Mouse (Mus musculus) ES-CJ7 (cell line): Measurements from ENCODE around the gene Celf2.

Source experiments
- DNase-seq: peaks from one replicate; pipeline ENCODE4 v3.0.0; 2011; ENCODE audit warnings: low read depth, low spot score

Celf2 gene

DNA sequence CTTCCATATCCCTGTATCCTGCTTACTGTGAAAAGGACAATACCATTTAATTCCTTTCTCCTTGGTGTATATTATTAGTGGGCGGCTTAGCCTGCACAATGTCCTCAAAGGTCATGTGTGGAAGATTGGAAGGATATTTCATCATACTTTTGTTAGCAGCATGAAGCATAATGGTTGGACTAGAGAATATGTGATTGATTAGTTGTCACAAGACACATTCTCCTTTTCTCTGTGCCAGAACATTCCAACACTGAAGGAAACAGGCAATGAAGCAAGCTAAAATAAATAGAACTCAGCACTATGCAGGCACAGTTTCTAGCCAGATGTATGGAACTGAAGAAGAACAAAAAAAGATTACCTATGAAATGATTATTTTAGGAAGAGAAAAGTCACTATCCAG is 482.6 kb downstream of the Celf2 start:
- DNase-seq, result no peak

DNA sequence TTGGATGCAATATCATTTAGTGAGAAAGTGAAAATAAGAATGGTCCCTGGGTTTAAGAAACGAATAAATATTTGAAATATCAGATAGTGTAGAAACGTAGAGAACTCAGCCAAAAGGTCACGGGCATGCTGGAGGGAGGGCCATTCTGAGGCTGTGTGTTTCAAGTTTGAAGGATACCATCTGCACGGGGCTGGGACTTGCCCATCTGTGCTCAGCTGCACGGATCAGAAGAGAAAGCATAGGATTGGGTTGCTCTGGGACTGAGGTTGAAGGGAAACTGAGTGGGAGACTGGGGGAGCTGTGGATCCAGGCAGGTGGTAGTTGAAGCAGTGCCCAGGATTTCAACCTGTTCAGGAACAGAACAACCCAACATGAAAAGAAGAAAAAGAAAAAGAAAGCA is 483.8 kb downstream of the Celf2 start:
- DNase-seq, result no peak

DNA sequence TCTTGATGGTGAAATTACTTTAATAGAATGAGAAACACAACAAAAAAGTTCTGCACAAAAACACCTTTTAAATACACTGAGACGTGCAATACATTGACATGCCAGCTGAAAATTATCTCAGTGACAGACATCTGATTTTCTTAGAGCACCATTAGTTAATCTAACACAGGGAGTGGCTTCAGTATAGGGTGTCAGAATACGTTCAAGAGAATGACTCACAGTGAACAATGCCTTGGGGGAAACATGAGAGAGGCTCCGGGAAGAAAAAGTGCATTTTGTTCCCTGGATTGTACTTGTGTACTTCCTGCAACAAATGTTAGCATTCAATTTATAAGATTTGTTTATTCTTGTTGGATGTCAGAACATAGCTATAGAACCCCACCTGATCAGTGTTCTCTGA is 487.2 kb downstream of the Celf2 start:
- DNase-seq, result no peak

DNA sequence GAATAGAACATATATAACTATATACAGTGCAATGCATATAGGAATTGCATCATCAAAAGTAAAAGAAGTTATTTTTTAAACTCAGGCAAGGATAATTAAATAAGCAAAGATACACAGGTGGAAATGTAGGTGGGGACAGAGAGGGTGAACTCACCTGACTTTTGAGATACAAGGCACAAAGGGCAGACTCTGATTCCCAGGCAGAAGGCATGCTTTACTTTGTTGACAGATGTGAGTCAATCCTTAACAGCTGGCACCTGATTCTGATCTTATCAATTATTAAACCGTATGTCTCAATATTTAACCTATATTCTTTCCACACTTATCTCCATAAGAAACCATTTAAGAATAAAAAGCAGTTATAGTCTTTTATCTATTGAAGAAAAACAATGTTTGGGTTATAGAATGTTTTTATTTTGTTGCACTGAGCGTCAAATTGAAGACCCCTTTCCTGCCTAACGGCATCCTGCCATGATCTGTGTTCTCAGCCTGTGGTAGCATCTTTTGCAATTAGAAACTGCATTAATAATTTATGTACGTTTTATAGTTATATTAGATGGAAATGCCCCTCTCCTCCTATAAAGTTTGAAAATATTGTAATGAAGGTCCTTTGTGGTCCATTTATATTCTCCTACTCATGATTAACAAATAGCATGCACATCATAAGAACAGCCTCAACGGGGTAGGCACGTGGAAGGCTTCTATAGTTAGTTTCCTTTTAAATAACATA is 491.8 kb downstream of the Celf2 start:
- no peak for DNase-seq

DNA sequence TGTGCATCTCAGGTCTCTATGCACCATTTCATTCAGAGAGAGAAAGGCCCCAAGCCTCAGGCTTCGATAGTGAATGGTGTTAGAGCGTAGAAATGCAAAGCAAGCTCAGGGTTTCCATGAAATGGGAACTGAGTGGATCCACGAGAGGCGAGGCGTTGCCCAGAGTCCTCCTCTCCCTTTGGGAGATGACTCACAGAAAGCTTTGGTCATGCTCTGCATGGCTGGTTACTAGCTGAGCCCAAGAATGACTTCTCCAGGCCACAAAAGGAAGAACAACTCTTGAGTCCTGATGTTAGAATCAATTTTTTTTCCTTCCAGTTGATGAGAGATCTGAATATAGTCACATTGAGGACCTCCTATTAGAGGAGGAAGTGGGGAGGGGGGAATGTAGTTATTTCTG is 496.2 kb downstream of the Celf2 start:
- no peak for DNase-seq

DNA sequence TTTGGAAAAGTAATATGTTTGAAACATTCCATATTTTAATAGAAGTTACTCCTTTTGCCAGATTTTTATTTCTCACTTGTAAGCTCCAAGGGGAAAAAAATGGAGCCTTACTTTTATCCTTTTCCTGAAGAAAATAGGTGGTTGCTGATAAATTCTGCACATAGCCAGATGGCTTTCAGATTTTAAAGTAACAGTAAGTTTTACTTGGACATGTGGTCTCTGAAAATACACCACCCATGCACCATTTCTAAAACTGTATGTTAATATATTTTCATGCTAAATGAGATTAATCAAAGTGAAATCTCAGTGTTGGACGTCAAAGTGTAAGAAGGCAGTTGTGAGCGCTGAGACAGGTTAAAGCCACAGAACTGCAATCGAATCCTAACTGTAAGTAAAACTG is 502.5 kb downstream of the Celf2 start:
- DNase-seq, result no peak

DNA sequence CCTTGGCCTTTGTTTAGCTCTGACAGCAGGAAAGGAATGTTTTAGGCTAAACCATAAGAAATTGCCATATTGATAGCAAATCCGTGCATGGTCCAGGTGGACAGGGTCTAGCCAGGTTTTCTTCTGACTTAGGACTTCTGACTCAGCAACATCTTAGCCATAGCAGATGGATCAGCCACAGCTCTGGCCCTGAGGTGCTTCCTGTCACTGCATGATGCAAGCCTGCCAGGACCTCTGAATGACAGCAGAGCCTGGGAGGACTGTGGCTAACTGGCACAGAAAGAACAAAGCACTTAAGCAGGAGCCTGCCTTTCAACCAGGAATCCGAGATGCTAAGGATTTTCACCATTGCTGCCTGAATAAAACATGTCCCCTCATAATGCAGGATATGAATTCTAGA is 507.4 kb downstream of the Celf2 start:
- no peak for DNase-seq

DNA sequence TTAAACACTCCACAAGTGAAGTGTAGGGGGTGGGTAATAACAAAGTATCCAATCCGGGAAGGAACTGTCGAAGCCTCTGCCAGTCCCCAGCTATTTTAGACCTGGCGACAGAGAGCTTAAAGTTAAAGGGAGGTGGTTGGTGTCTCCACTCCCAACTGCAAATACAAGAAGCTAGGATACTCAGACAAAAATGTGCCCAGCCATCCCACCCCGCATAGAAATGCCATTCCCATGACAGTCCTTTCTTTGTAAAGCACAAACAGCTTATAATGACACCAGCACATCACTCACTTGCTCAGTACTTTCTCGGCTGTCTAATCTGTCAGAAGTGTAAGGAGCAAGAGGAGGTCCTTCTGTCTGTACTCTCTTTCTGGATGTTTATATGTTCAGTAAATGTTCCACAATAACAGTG is 518.3 kb downstream of the Celf2 start:
- DNase-seq, result no peak

DNA sequence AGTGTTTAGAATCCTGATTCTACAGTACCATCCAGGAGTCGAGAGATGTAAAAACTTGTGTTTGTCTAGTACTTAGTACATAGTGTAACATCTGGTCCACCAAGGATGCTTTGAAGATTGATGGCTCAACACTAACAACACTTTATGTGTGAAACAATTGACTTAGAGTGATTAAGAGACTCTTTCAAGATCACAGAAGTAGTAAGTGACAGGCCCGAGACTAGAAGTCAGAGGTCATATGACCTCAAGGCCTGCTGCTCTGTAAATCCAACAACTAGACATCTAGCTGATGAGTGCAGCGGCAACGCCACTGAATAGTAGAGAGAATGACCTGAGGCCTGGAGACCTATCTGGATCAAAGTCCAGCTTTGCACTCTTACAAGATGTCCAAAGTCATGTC is 523.7 kb downstream of the Celf2 start:
- DNase-seq, result no peak

DNA sequence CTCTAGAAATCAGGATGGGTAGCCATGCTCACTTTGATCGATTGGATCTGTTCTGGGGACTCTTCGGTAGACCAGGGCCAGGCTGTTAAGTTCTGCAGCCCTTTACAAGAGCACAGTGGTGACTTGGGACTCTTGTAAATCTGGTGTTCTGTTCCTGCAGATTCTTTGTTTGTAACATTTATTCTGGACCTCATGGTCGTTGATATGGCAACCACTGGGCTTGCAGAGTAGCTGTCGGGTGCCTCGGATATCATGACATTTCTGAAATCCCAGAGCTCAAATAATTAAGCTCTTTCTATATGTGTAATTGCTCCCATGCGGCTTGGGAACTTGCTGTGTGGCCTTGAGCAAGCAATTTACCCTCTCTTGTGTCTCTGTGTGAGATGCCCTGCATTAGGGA is 525.5 kb downstream of the Celf2 start:
- no peak for DNase-seq

DNA sequence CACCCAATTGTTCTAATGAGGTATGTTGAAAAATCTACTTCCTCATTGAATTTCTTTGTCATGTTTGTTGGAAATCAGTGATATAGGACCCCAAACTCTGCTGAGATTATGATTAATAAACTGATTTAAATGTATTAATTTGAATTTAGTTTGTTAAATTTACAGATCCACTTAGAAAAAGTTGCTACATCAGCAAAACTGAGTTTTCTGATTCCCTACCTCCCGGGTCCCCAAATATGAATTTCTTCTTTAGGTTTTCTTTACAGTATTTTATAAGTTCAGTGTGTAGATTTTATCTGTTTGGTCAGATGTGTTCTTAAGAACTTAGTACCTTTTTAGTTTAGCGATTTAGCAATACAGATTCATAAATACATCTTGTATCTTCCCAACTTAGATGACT is 533.1 kb downstream of the Celf2 start:
- DNase-seq, result no peak

DNA sequence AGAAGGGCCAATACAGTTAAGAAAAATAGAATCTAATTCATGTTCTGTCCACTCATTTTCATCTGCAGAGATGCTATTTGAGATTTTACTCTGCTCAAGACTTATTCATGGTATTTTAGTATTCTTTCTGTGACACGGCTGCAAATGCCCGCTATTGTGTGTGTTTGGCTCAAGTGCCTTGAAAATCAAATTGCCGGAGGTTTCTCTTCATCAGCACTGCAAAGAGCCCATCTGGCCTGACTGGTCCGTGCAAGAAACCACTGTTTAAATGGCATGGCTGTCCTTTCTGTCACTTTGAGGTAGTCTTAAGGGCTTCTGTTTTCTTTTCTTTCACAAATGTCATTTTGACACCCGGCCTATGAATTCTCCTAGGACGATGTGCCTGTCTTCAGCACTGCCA is 540.1 kb downstream of the Celf2 start:
- no peak for DNase-seq

DNA sequence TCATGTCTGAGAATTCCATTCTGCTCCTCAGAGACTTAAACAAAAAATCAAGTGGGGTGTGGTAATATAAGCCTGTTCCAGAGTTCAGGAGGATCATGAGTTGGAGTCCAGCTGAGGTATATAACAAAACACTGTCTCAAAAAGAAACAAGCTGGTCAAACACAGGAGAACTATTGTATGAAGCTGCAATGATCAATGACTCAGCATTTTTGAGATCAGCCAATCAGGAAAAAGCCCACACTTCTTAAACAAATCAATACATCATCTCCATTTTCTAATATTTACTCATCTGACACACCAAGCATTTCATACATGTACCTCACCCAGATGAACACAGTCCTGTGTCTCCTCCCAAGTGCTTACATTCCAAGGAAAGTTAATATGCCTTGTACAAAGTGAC is 544.1 kb downstream of the Celf2 start:
- no peak for DNase-seq

DNA sequence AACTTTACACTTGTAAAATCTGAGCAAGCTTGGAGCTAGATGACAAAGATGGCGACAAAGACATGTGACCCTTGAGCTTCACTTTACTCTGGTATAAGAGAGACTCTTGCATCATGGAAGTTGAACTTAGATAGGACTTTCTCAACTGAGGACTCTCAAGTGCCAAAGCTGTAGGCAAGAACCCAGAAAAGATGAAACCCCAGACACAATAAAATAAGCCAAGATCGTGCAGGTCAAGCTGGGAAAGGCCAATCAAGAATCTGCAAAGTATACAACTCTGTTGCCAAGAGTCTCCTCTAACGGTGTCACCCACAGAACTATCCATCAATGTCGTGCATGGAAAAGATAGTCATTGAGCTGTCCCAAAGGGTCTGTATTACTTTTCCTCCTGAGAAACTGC is 558.7 kb downstream of the Celf2 start:
- DNase-seq, result no peak

DNA sequence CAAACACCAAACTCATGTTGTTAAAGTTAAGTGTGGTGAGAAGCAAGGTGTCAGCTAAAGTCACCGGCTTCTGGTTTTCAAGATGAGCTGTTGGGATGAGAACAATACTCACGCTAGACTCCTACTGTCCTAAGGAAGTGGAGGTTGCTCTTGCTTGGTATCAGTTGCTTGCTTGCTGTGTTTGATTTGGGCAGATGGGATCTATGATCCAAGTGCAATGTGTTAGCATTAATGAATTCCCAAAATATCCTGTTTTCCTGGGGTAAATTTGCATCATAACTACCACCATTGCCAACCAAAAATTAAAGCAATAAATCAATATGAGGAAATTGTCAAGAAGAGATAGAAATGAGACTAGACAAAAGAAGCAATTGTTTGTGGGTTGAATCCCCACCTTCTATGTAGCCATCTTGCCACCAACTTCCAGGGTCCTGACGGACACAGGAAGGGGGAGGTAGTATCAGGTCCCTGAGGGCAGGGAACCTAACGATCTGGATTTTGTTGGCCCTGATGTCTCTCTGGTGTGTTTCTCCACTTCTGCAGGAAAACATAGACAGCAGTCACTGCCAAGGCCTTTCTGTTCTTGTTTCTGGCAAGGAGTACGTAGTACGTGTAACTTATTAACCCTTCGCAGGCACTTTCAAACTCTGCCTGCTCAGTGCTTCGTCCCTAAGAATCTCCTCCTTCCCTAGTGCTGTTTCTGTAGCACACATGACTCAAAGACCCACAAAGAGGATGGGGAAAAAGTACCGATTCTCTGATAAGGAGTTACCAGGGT is 563.5 kb downstream of the Celf2 start:
- DNase-seq, result no peak

DNA sequence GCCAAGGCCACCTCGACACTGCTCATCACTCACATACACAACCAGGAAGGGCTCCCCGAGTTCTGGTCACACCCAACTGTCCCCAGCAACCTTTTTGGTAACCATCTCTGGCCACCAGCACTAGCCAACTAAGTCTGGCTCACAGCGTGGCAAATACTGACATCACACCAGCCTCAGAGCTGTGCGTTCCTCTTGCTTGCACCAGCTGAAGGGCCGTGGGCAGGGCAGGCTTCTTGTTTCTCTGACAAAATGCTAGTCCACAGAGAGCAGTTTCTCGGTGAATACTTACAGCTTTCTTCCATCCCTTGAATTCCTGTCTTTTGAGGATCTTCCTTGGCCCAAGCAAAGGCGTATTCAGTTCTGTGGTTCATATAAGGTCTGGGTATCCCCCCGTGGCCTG is 565.7 kb downstream of the Celf2 start:
- no peak for DNase-seq

DNA sequence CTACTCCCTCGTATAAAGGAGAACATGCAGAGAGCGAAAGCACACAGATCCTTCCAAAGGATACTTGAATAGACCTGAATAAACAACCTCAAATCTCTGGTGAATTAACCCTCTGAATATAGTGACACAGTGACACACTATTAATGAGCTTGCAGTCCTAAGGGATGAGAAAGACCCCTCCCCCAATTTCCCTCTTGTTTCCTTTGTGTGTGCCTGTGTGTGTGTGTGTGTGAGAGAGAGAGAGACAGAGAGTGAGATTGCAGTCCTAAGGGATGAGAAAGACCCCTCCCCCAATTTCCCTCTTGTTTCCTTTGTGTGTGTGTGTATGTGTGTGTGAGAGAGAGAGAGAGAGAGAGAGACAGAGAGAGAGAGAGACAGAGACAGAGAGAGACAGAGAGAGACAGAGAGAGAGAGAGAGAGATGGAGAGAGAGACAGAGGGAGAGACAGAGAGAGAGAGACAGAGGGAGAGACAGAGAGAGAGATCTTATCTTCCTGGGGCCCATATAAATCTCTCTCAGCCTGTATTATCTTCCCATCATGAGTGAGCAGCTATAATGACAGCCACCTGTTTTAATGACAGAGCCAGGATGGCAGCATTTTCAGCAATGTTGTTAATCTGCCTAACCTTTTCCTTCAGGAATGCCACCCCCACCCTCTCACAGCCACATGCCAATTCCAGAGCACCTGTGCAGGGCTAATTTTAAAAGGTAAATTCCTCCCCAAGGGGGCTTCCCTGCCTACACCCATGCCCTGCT is 566.5 kb downstream of the Celf2 start:
- no peak for DNase-seq

DNA sequence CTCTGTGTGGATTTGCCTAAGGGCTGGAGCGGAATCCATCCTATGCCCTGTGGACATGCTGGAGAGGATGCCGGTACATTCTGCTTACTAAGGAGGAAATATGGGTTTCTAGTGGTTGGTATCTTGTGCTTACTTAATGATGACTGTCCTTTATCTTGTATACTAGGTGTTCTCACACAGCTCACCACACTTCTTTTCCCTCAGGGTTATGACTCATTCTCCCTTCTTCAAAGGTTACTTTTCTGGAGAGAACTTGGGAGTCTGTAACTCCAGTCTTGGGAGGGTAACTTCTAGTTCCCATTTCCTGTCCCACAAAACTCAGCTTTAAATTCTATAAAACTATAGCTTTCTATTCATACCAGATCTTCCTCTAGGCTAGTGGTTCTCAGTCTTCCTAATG is 570.2 kb downstream of the Celf2 start:
- DNase-seq, result no peak

DNA sequence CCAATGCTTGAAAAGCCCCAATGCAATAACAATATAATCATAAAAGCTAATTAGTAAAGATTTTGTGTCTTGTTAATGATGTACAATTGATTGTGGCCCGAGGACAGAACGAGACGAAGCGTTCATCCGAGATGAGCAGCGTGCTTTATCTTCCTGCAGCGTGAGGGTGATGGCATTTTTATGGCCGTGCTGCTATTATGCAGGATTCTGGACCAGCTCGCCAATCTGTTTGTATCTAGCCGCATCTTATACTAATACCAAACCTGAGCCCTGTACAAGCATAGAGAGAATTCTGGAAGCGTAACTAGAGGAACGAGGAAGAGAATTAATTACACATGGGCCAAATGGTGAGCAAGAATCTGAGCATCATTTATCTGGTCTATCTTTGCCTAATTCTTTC is 576.2 kb downstream of the Celf2 start:
- DNase-seq, result no peak

DNA sequence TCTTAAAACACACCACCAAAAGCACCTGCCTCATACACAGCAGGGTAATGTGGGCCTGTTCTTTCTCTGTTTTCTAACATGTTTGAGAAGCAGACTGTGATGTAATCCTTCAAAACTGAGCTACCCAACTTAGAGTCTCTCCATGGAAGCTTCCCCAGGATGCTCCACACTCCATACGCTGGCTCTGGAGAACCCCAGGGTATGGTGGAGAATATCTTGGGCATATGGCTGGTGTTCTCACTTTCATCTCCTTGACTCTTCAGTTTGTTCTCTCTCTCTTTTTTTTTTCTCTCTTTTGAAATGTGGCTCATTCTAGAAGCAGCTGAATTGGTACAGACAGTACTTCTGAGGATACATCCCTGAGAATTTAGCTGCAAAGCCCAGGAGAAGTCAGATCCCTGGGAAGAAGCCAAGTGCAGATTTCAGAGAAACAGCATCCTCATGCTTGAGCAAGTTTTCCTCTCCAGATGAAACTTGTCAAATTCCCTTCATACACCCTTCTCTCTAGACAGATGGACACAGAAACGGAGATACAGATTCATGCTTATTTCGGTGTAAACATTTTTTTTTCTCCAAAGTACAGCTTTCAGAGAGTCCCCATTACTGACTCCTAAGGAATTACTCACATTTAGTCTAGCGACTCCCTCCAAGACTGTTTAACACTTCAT is 581.5 kb downstream of the Celf2 start:
- DNase-seq, result no peak

DNA sequence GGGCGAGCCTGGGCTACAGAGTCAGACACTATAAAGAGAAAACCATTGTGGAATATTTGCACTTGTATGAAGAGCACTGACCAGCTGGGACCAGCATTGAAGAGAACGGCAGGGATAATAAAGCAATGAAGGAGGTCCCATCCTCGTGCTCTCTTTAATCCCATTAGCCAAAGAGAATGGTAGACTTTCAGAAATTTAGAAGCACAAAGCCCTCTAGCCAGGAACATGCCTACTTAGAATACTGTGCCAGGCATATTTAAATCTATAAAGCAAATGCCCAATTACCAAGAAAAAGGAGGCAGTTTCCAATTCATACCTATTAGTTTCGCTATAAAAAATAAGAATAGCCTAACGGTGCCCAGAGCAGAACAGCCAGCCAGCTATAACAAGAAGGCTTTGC is 583.9 kb downstream of the Celf2 start:
- no peak for DNase-seq
